ENCODE assay signal across 20 mouse cellular contexts in the genomic region with DNA sequence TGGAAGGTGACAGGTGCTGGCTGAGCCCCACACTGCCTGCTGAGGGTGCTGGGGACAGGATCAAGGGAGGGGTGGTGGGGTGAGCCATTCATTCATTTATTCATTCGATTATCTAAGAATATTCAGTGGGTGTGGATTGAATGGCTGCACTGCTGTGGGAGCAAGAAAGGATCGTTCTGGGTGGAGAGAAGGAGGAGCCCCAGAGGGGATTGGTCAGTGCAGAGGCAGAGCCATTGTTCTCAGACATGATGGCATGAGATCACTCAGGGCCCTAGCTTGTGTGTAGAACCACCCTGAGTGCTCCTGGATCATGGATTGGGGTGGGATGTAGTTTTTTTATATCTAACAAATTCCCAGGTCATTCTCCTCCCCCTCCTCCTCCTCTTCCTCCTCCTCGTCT. TPM values are rescaled to one million over a fixed set of nuclear protein-coding genes. Genes with fewer than 3 reads are reported as not detected.
DNase-seq lines count a peak whose midpoint lies in the region; ATAC-seq lines count a peak whose summit lies in the region.
"Had no signal": no experiment of that assay in that cellular context is flagged by ENCODE, and none has a peak within 500 bp of the region (broad histone marks: within the 10 kb centered on the region; RNA-seq: fewer than 3 reads in every experiment).

No protein-coding gene starts in this region.

- no peak overlapping the region for H3K4me3 ChIP-seq in kidney, embryonic 15.5 days (replicated peaks)
- no peak overlapping the region for H3K4me3 ChIP-seq in midbrain, embryonic 10.5 days
- no peak overlapping the region for H3K4me3 ChIP-seq in midbrain, embryonic 13.5 days (replicated peaks)
- no peak overlapping the region for H3K4me3 ChIP-seq in neural tube, embryonic 13.5 days
- no peak overlapping the region for H3K4me3 ChIP-seq in neural tube, embryonic 15.5 days (replicated peaks)
- H3K4me3 ChIP-seq in hindbrain, embryonic 13.5 days = no peak overlapping the region
- H3K4me3 ChIP-seq: embryonic facial prominence, embryonic 12.5 days; forebrain, embryonic 15.5 days; heart, embryonic 10.5 days; hindbrain, embryonic 12.5 days had no signal

- H3K9ac ChIP-seq in kidney, embryonic 15.5 days = no peak overlapping the region
- no peak overlapping the region for H3K9ac ChIP-seq in midbrain, embryonic 13.5 days (replicated peaks)
- H3K9ac ChIP-seq in neural tube, embryonic 13.5 days = no peak overlapping the region
- H3K9ac ChIP-seq in neural tube, embryonic 15.5 days (replicated peaks) = no peak overlapping the region
- no peak overlapping the region for H3K9ac ChIP-seq in hindbrain, embryonic 13.5 days
- H3K9ac ChIP-seq: embryonic facial prominence, embryonic 12.5 days; forebrain, embryonic 15.5 days; hindbrain, embryonic 12.5 days had no signal

- peaks cover 8% of the 10 kb centered on the region; the same call in 1 of the 2 replicates for H3K4me1 ChIP-seq in kidney, embryonic 15.5 days
- peaks cover 30% of the 10 kb centered on the region for H3K4me1 ChIP-seq in midbrain, embryonic 10.5 days
- peaks cover 21% of the 10 kb centered on the region for H3K4me1 ChIP-seq in midbrain, embryonic 13.5 days (replicated peaks)
- peaks cover 18% of the 10 kb centered on the region for H3K4me1 ChIP-seq in neural tube, embryonic 13.5 days (replicated peaks)
- peaks cover 5% of the 10 kb centered on the region; the same call in 1 of the 2 replicates for H3K4me1 ChIP-seq in neural tube, embryonic 15.5 days
- peaks cover 18% of the 10 kb centered on the region for H3K4me1 ChIP-seq in hindbrain, embryonic 13.5 days (replicated peaks)
- H3K4me1 ChIP-seq: embryonic facial prominence, embryonic 12.5 days had no signal

- H3K27ac ChIP-seq in kidney, embryonic 15.5 days = peak overlapping the region; percentile 45; the same call in 1 of the 2 replicates
- H3K27ac ChIP-seq in midbrain, embryonic 10.5 days (replicated peaks) = peak overlapping the region; percentile 64
- no peak overlapping the region for H3K27ac ChIP-seq in midbrain, embryonic 13.5 days
- H3K27ac ChIP-seq in neural tube, embryonic 13.5 days (replicated peaks) = no peak overlapping the region
- no peak overlapping the region for H3K27ac ChIP-seq in neural tube, embryonic 15.5 days (replicated peaks)
- H3K27ac ChIP-seq in hindbrain, embryonic 13.5 days = no peak overlapping the region
- H3K27ac ChIP-seq: embryonic facial prominence, embryonic 12.5 days; forebrain, embryonic 15.5 days; hindbrain, embryonic 12.5 days had no signal

- no peak for DNase-seq in kidney, postnatal 4 days
- no peak for DNase-seq in midbrain, embryonic 10.5 days (ENCODE audit: low spot score)
- DNase-seq in brain, adult 2 months (ENCODE audit: low read depth, low spot score) = peak; percentile 73
- DNase-seq: adrenal gland, adult 8-10 months; adrenal gland, postnatal 36 days; cerebellum, adult 11 months; cerebellum, adult 9-10 months; cerebellum, postnatal 25 days; heart, adult 18-20 months; heart, postnatal 10 days; heart, postnatal 4 days had no signal

- H3K36me3 ChIP-seq in kidney, embryonic 15.5 days = no peaks in the 10 kb centered on the region
- no peaks in the 10 kb centered on the region for H3K36me3 ChIP-seq in midbrain, embryonic 10.5 days
- H3K36me3 ChIP-seq in midbrain, embryonic 13.5 days = no peaks in the 10 kb centered on the region
- no peaks in the 10 kb centered on the region for H3K36me3 ChIP-seq in neural tube, embryonic 13.5 days
- no peaks in the 10 kb centered on the region for H3K36me3 ChIP-seq in neural tube, embryonic 15.5 days
- H3K36me3 ChIP-seq in hindbrain, embryonic 13.5 days = no peaks in the 10 kb centered on the region
- H3K36me3 ChIP-seq: embryonic facial prominence, embryonic 12.5 days; forebrain, embryonic 15.5 days; heart, embryonic 10.5 days; hindbrain, embryonic 12.5 days had no signal

- H3K9me3 ChIP-seq in kidney, embryonic 15.5 days (replicated peaks) = no peaks in the 10 kb centered on the region
- no peaks in the 10 kb centered on the region for H3K9me3 ChIP-seq in midbrain, embryonic 10.5 days (replicated peaks)
- H3K9me3 ChIP-seq in midbrain, embryonic 13.5 days = no peaks in the 10 kb centered on the region
- H3K9me3 ChIP-seq in neural tube, embryonic 13.5 days = no peaks in the 10 kb centered on the region; the same call in 1 of the 2 replicates
- H3K9me3 ChIP-seq in neural tube, embryonic 15.5 days (replicated peaks) = no peaks in the 10 kb centered on the region
- H3K9me3 ChIP-seq in hindbrain, embryonic 13.5 days = no peaks in the 10 kb centered on the region
- H3K9me3 ChIP-seq: embryonic facial prominence, embryonic 12.5 days; forebrain, embryonic 15.5 days; heart, embryonic 10.5 days; hindbrain, embryonic 12.5 days had no signal

- no peak overlapping the region for H3K4me2 ChIP-seq in kidney, embryonic 15.5 days
- no peak overlapping the region for H3K4me2 ChIP-seq in midbrain, embryonic 13.5 days (replicated peaks)
- H3K4me2 ChIP-seq in neural tube, embryonic 13.5 days = no peak overlapping the region
- no peak overlapping the region for H3K4me2 ChIP-seq in neural tube, embryonic 15.5 days
- no peak overlapping the region for H3K4me2 ChIP-seq in hindbrain, embryonic 13.5 days
- H3K4me2 ChIP-seq: embryonic facial prominence, embryonic 12.5 days; forebrain, embryonic 15.5 days; hindbrain, embryonic 12.5 days had no signal

- WGBS in kidney, embryonic 15.5 days = 64% methylated on average over 3 of the region's 3 CpGs
- 61% methylated on average over 3 of the region's 3 CpGs for WGBS in midbrain, embryonic 10.5 days
- 31% methylated on average over 3 of the region's 3 CpGs for WGBS in midbrain, embryonic 13.5 days
- 44% methylated on average over 3 of the region's 3 CpGs for WGBS in neural tube, embryonic 13.5 days
- 41% methylated on average over 3 of the region's 3 CpGs for WGBS in neural tube, embryonic 15.5 days
- WGBS in hindbrain, embryonic 13.5 days = 46% methylated on average over 3 of the region's 3 CpGs

- ATAC-seq in kidney, embryonic 15.5 days (replicated peaks; ENCODE audit: low FRiP score) = no peak
- ATAC-seq in midbrain, embryonic 13.5 days = no peak
- 0 out of 2 replicates have a peak, but pooled peaks have one; percentile 32 for ATAC-seq in neural tube, embryonic 13.5 days (ENCODE audit: low read depth)
- ATAC-seq in neural tube, embryonic 15.5 days (ENCODE audit: low FRiP score) = no peak
- no peak for ATAC-seq in hindbrain, embryonic 13.5 days (ENCODE audit: low FRiP score)
- ATAC-seq: forebrain, embryonic 15.5 days had no signal

- no peaks in the 10 kb centered on the region for H3K27me3 ChIP-seq in kidney, embryonic 15.5 days
- H3K27me3 ChIP-seq in midbrain, embryonic 10.5 days (ENCODE audit: low read depth, poor library complexity, severe bottlenecking) = no peaks in the 10 kb centered on the region
- no peaks in the 10 kb centered on the region for H3K27me3 ChIP-seq in midbrain, embryonic 13.5 days
- no peaks in the 10 kb centered on the region for H3K27me3 ChIP-seq in neural tube, embryonic 13.5 days
- no peaks in the 10 kb centered on the region for H3K27me3 ChIP-seq in neural tube, embryonic 15.5 days (replicated peaks)
- no peaks in the 10 kb centered on the region for H3K27me3 ChIP-seq in hindbrain, embryonic 13.5 days
- H3K27me3 ChIP-seq: embryonic facial prominence, embryonic 12.5 days; forebrain, embryonic 15.5 days; hindbrain, embryonic 12.5 days had no signal

RNA-seq across cellular contexts. Expression of gene Fam83d, which starts 46.4 kb away (rescaled TPM):
- polyA plus RNA-seq in kidney, embryonic 15.5 days (2015; fragmentation: Nextera tagmentation; extraction: Ambion mirVana) = 50.7 and 51.8 TPM in 2 replicates
- 54.4 and 55.8 TPM in 2 replicates for polyA plus RNA-seq in midbrain, embryonic 10.5 days (2016; fragmentation: Nextera tagmentation; extraction: Ambion mirVana)
- 16.6 and 17.6 TPM in 2 replicates for polyA plus RNA-seq in midbrain, embryonic 13.5 days (2015; fragmentation: Nextera tagmentation; extraction: Ambion mirVana)
- 9.4 and 11.0 TPM in 2 replicates for polyA plus RNA-seq in neural tube, embryonic 13.5 days (2015; fragmentation: Nextera tagmentation; extraction: Ambion mirVana)
- polyA plus RNA-seq in neural tube, embryonic 15.5 days (2015; fragmentation: Nextera tagmentation; extraction: Ambion mirVana) = 5.9 and 13.0 TPM in 2 replicates
- 9.7 and 11.0 TPM in 2 replicates for polyA plus RNA-seq in hindbrain, embryonic 13.5 days (2015; fragmentation: Nextera tagmentation; extraction: Ambion mirVana)

RNA-seq across cellular contexts. Expression of gene Ppp1r16b, which starts 56.3 kb away (rescaled TPM):
- 14.9 and 15.3 TPM in 2 replicates for polyA plus RNA-seq in kidney, embryonic 15.5 days (2015; fragmentation: Nextera tagmentation; extraction: Ambion mirVana)
- 3.6 and 3.7 TPM in 2 replicates for polyA plus RNA-seq in midbrain, embryonic 10.5 days (2016; fragmentation: Nextera tagmentation; extraction: Ambion mirVana)
- 8.4 and 8.7 TPM in 2 replicates for polyA plus RNA-seq in midbrain, embryonic 13.5 days (2015; fragmentation: Nextera tagmentation; extraction: Ambion mirVana)
- polyA plus RNA-seq in neural tube, embryonic 13.5 days (2015; fragmentation: Nextera tagmentation; extraction: Ambion mirVana) = 9.8 and 9.9 TPM in 2 replicates
- polyA plus RNA-seq in neural tube, embryonic 15.5 days (2015; fragmentation: Nextera tagmentation; extraction: Ambion mirVana) = 25.3 and 26.6 TPM in 2 replicates
- 8.0 and 8.5 TPM in 2 replicates for polyA plus RNA-seq in hindbrain, embryonic 13.5 days (2015; fragmentation: Nextera tagmentation; extraction: Ambion mirVana)

Comparison
In these comparisons a context has a peak if more than half of its experiments do, and no peak if none do; other contexts are left out.
1. H3K27ac ChIP-seq: peak in kidney, embryonic 15.5 days (single experiment) and midbrain, embryonic 10.5 days (single experiment); none in midbrain, embryonic 13.5 days (single experiment), neural tube, embryonic 13.5 days (single experiment), neural tube, embryonic 15.5 days (single experiment) and hindbrain, embryonic 13.5 days (single experiment).